Mouse (Mus musculus) cerebellum, postnatal 4 days (tissue): Measurements from ENCODE around the gene Emx1.
"Not testable (repeated sequence)": the region's sequence is repeated elsewhere in the genome, so short reads cannot be mapped to it uniquely, and the experiment has no call there.

Experiments used
- DNase-seq, 2 experiments: peaks; one replicate each; pipeline ENCODE4 v3.0.0; 2022; ENCODE audit warnings: low spot score in 2 of 2, mixed read lengths in 1 of 2

The Emx1 gene

DNA sequence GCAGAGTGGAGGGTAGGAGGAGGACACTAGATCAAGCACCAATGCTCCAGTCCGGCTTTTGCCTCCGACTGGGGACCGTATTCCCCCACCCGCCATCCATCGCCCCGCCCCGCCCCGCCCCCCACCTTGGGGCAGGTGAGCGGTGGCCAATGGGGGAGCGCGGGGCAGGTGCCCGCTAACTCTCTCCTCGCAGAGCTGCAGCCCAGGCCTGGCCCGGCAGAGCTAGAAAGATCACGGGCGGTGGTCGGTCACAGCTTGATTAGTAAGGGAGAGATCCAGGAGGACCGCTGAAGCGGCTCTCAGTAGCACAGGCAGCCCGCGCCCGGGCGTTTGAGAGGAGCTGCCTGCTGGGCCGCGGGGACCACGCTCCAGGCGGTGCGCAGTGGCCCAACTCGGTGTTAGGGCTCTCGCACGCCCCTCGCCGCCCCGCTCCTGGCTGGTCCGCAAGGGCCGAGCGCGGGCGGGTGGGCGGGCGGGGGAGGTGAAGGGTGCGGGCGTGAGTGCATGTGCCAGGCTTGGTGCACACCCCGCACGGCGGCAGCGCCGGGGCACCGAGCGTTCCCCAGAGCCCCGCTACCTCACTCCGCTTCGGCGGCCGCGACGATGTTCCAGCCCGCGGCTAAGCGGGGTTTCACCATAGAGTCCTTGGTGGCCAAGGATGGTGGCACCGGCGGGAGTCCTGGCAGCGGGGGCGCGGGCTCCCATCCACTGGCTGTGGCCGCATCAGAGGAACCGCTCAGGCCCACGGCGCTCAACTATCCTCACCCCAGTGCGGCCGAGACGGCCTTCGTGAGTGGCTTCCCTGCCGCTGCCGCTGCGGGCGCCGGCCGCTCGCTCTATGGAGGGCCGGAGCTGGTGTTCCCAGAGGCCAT, at the start of gene Emx1:
Emx1 (plus strand) TSS at position 99 of the 872 bp plus-strand sequence.
- no peak for DNase-seq

DNA sequence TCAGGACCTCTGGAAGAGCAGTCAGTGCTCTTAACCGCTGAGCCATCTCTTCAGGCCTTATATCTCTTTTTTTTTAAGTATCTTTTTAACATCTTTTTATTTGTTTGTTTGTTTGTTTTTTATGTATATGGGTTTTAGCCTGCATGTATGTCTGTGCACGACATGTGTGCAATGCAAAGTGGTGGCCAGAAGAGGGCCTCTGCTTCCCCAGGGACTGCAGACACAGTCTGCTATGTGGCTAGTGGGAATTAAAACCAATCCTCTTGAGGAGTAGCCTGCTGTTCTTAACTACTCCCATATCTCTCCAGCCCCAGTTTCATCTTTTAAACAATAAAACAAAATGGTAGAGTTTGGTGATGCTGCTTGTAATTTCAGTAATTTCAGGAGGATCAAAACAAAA, 47.7 kb upstream of the Emx1 start:
- no peak for DNase-seq

DNA sequence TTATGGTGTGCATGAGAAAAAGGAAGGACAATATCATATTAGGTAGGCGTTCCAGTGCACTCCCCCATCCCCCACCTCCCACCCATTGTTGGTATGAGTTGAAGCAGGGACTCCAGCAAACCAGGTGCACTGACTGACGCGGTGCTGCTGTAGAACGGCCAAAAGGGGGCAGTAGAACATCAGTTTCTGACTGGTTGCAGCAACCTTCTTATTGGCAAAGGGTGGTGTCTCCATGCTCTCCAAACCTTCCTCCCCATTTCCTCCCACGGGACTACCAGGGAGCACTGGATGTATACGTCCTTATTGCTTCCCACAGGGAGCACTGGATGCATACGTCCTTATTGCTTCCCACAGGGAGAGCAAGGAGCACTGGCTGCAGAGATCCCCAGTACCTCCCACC, 46.2 kb upstream of the Emx1 start:
- not testable (repeated sequence) for DNase-seq

DNA sequence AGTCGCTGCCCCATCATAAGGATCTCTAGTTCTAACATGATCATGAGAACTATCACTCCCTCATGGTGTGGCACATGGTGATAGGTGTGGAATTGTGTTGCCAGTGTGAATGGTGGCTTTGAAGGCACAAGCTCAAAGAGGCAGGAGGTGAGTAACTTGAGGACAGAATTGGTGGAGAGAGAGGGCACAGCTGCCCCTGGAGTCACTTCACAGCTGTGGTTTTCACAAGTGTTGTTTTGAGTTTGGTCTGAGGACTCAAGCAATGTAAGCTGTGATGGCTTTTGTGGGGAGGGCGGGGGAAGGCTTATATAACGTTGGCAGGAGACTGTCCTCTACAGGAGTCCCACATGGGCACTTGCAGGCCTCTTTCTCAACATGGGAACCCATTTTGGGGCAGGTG, 42.8 kb upstream of the Emx1 start:
- DNase-seq: no peak

DNA sequence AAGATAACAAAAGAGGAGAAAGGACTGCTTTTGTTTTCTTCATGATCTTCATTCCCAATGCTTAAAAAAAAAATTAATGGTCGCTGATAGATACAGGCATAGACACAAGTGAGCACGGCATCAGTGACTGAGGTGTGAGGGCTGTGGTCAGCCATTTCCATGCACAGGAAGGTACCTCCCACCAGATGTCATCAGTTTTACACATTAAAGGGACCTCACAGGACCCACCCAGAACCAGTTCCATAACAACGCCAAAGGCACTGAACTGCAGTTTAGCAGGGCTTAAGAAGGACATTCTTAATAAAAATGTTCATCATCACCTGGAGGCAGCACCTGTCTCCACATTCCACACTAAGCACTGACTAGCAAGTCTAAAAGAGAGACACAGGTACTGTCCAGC, 39.6 kb upstream of the Emx1 start:
- no peak for DNase-seq

DNA sequence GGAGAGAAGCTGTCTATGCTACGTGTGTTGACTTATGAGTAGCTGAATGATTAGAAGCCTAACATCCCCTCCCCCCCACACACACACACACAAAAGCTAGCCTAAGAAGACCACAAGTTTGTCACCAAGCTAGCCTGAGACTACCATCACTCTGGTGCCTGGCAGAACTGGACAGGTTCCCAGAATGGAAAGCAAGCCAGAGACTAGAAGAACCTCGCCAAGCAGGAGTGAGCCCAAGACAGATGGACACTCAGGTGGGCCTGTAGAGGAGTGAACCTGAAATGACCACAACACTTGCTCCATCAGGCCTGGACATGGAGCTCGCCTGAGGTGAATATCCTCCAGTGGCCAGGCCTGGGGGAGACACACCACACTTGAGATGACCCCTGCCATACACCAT, 36.9 kb upstream of the Emx1 start:
- no peak for DNase-seq

DNA sequence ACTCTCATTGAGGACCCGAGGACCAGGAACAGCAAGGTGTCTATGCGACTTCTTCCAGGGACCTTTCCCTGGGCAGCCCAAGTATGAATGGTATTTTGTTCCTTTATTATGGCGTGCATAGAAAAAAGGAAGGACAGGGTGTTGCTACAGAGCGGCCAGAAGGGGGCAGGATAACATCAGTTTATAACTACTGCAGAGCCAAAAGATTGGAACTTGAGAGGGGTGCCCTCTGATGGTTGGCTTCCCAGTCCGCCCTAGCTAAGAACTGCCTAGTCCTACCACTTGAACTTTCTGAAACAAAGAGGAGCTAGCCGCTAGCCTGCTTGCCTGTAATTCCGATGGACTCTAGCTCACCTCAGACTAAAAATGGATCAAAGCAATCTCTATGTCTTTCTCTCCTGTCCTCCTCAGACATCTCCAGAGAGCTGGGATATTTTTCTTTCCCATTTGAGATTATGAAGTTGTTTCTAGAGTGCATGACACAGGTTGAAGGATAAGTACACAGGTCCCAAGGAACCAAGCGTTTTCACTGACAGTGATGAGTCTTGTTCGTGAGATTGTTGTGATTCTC, 33.2 kb upstream of the Emx1 start:
- DNase-seq: peak; percentile 53 to 75

DNA sequence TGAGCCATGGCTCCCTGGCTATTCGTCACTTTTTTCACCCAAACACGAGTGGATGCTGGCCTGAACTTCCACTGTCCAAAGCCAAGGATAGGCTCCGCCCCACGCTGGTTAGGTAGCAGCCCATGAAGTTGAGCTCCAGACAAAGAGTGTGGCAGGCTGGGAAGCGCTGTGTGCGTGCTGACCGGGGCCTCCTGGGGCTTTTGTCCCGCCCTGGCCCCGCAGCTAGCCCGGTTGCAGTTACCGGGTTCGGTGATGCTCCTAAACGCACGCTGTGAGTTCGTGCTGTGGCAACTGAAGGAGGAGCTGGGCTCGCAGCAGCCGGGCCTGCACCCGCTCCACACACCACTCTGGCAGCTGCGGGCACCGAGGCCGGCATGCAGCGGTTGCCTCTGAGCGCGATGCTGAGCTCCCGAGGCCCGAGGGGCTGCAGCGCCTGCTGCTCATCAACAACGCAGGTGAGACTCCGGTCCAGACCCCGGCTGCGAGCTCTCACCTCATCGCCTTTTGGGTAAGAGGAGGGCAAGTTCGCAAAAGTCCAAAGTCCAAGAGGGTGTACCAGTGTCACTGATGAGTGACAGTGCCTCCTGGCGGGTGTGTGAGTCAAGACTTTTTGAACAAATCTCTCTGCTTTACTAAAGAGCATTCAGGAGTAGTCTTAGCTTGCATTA, 32.2 kb upstream of the Emx1 start:
- peak in 1 of 2 experiments; percentile 39 for DNase-seq

DNA sequence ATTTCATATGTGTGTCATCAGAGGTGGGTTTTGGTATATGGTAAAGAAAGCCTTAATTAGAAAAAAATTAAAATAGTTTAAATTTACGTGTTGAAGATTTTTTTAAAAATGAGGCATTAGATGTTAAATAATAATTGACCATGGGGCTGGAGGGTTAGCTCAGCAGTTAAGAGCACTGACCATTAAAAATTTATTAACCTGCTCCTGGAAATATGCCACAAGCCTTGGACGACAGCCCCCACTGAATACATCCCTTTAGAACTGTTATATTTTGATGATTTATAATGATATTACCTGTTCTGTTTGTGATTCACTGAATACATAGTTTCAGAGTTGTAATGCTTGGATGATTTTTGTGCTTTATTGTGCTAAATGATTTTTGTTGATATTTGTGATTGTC, 30.7 kb upstream of the Emx1 start:
- DNase-seq: not testable (repeated sequence)

DNA sequence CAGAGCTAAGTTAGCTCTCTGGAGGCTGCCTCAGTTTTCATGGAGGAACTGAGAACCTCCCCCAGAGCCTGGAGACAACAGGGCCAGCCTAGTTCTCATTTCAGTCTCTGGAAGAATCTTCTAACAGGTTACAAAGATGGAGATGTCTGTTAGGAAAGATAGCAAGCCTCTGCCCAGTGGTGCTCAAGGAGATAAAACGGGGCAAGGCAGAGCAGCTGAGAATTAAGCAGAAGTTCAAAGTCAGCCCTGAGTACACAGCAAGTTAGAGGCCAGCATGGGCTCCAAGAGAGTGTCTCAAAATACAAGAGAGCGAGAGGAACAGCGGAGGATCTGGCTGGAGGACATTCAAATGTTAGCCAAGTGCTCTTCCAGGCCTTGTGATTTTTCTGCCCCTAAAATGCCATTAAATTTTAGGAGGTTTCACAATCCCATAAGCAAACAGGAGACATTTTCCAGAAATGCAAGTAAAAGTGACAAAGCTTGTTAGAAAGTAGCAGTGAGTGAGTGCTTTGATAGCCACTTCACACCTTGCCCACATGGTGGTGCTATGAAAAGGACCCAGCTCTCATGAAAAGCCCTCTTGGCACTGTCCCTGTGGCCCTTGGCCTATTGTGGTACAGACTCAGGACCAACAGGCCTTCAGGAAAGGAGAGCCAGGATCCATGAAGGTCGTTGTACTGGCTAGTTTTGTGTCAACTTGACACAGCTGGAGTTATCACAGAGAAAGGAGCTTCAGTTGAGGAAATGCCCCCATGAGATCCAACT, 29.0 kb upstream of the Emx1 start:
- DNase-seq: not testable (repeated sequence)

DNA sequence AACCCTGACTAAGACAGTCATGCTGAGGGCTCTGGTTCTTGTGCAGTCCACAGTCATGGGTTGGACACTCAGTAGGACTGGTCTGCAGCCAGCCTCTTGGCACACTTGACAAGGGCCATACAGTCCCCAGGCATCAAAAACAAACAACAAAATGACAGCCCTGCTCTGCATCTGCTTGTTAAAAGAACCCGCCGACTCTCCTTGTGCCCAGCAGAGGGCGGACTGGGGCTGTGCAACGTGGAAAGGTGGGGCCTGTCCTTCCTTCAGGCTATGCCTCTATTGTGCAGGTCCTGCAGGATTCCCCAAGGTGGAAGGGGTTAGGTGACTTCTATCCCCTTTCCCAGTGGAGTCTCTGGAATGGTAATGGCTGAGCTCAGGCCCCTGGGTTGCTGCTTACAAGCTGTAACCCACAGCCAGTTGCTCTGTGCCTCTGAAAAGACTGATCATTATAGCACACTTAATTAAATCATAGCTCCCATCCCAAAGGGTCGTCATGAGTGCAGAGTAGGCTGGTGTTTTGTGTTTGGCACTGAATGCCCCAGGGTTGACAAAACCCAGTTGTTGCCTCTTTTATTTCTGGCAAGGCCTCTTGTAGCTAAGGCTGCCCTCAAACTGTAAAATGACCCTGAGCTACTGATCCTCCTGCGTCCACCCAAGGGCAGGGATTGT, 28.0 kb upstream of the Emx1 start:
- peak; percentile 38 to 60 for DNase-seq

DNA sequence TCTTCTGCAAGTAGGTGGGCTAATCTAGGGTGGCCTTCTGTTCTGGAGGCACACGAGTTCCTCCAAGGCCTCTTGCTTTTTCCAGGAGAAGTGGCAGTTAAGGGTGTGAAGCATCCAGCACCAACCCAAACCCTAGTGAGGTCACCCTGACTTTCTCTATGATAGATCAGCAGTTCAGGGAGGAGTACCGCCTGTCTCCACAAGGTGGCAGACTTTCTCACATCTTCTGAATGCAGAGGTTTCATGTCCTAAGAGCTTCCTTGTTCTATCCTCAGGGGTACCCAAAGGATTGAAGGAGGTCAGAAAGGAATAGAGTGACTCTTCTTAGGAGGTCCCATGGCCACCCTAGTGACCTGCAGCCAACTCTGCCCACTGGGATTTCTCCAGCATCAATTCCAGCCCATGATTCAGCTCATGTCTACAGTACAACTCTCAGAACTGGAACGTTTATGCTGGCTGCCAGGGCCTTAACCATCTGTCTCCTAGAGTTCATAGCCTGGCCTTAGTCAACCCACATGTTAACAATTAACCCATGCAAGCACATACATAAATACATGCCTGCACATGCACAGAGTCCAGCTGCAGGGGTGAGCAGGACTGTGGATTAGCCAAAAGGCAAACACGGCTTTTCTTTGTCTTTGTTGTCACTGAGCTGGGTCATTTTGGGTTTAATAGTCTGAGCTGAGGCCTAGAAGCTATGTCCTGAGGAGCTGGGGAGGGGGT, 26.9 kb upstream of the Emx1 start:
- peak; percentile 68 to 85 for DNase-seq

DNA sequence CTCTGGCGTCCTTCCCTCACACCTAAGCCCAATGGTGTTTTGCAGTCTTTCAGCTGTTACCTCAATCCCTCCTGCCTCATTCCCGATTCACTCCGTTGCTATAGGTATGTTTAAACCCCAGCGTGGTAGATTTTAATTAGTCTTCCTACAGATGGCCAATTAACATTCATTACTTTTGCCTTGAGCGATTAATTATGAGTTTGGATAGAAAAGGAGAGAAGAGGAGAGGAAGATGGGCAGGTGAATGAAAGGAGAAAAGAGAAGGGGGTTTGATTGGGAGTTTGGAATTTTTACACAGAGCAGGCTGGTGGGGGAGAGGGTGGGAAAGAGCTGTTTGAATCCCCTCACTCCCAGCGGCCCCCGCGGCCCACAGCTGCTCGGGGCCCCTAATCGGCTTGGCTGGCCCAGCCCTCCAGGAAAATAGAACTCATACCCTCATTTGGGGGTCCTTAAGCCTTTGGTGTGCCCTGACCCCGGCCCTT, 21.8 kb upstream of the Emx1 start:
- DNase-seq: no peak

DNA sequence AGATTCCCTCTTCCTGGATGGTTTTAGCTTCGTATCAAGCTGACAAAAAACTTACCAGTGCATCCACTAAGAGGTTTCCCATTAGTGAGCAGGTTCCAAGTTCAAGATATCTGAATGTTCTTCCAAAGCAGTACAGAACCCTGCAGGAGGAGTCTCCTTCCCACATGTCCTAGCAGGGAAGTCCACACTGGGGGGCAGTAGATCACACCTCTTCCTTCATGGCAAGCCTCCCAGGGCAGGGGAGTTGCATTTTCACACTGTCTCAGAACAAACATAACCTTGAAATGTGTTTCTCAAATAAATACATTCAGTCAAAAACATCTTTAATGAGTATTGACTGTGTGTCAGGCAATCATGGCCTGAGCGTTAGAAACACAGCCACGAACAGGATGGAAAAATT, 7.7 kb upstream of the Emx1 start:
- no peak for DNase-seq

DNA sequence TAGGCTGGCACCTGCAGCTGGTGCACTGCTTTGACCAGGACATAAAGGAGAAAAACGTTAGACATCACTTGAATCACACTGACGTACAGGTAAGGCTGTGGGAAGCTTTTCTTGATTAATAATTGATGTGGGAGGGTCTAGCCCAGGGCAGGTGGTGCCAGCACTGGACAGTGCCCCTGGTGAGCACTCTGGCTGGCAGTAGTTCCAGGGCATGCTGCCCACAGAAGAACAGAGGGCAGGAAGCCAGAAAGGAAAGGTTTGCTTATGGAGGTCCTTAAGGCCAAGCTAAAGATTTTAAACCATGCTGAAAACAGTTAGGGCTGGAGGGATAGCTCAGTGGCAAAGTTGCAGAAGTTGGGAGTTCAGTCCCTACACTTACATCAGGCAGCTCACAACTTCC, 7.2 kb upstream of the Emx1 start:
- DNase-seq: no peak

DNA sequence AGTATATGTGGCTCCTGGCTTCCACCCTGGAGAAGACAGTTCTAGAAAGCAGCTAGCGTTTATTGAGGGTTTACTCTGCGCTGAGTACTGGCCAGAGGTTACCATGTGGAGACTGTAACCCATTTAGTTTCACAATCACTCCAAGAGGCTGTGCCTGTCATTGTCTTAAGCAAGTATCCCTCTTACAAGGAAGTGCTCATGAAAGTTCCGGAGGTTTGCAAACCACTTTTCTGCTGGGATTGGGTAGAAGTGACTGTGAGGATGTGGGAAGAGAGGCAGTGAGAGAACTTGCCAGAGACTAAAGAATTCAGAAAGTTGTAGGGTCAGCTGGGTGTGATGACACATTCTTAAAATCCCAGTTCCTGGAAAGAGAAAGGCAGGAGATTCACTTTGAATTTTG, 3.3 kb upstream of the Emx1 start:
- DNase-seq: no peak

DNA sequence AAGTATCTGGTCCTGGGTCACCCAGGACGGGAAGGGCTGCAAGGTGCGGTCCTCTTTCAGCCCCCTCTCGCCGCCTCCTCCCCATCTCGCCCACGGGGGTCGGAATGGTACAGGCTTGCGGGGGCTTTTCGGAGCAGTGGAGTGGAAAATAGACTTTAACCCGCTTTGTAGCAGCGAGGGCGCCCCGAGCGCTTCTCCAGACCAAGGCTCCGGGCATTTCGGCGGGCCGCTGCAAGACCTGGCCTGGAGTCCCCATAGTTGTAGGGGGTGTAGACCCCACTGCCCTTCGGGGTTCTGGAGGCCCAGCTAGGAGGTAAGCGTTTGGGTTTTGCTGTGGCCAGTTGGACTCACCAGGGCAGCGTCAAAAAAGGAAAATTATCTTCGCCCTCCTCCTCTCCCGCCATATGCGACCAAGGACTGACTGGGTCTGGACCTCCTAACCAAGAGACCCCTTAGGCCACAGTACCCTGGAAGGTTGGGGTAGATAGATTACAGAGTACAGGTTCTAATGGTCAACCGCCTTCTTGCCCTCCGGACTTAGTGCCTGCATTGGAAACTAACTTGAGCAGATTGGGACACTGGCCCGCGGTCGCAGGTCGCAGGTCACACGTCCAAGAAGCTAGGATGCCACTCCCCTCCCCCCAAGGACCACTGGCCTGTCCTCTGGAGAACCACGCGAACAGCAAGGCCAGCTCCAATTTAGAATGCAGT, 1.1 kb upstream of the Emx1 start:
- DNase-seq: no peak

DNA sequence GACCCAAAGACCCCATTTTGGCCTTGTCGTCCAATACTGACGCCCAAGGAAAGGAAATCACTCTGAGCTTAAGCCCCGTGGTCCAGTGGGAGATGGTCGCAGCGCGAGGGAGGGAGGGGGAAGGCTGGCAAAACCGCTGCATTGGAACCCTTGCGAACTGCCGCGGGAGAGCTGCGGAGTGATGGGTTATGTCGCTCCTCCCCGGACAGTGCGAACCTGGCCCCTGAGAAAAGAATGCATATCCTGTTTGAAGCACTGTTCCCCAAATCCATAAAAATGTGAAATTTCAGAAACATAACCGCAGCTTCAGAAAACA, 536 bp upstream of the Emx1 start:
- no peak for DNase-seq

DNA sequence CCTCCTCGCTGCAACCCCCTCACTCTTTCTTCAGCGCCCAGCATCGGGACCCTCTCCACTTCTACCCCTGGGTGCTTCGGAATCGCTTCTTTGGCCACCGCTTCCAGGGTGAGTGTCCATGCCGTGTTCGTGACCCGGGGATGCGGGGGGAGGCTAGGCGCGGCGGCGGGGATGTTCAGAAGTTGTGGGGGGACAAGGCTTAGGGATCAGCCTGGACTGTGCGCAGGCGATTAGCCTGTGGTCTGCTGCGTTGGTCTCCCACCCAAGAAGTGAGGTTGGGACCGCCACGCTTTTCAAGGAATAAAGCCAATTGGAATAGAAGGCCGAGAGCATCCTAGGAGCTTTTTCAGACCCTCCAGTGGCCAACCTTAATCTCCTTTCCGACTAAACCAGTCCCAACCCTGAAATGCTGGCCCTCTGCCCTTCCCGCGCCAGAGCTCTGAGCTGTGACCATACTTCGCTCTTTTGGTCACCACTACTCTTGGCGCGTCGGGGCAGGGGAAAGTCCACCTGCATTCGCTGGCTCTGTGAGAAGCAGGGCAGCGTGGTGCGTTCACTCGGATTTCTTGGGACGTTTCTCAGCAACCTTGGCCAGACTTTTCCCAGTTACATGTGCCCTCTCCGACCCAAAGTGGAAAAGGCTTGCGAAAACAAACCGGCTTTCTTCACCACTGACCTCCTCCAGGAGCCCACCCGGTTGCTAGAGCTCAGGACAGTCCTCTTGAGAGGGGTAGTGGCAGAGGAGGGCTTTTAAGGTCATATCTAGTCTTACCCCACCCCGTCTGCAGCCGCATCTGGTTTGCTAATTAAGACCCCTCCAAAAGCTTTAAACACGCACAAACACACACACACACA, 1.2 kb downstream of the Emx1 start:
- DNase-seq: no peak
